Mouse (Mus musculus) C2C12 (cell line): ENCODE results near the gene Fbxo46.

Source experiments
- CEBPB ChIP-seq: IDR thresholded peaks from one replicate; pipeline ENCODE4 v1.6.1; 2011; ENCODE audit warnings: low read depth, mild to moderate bottlenecking, control low read depth, moderate library complexity
- CTCF ChIP-seq: IDR thresholded peaks from one replicate; pipeline ENCODE4 v1.5.1; 2011; ENCODE audit not compliant: control insufficient read depth, insufficient read depth, insufficient read length
- FOSL1 ChIP-seq: IDR thresholded peaks from one replicate; pipeline ENCODE4 v1.8.0; 2011; ENCODE audit warnings: mild to moderate bottlenecking, low read length; ENCODE audit not compliant: poor library complexity, insufficient read depth, severe bottlenecking
- MAX ChIP-seq: IDR thresholded peaks from one replicate; pipeline ENCODE4 v1.6.1; 2011; ENCODE audit warnings: mild to moderate bottlenecking, control low read depth
- MYOG ChIP-seq: IDR thresholded peaks from one replicate; pipeline ENCODE4 v1.6.1; 2011; ENCODE audit not compliant: control insufficient read depth, insufficient read length; ENCODE audit errors: extremely low read depth
- USF1 ChIP-seq: IDR thresholded peaks from one replicate; pipeline ENCODE4 v1.6.1; 2011; ENCODE audit warnings: low read depth, mild to moderate bottlenecking, control low read depth, moderate library complexity

- TF ChIP-seq CTCF (peak; percentile 90), MAX (no peak), FOSL1 (no peak), CEBPB (no peak), MYOG (no peak), USF1 (no peak)
Observed at GRCm38 (mm10) chr7:19157160-19157800, 37.6 kb downstream of the Fbxo46 start.
